Mouse (Mus musculus) hindbrain, embryonic 12.5 days (tissue): ENCODE measurements around the gene Optn. TPM values are rescaled to one million over a fixed set of nuclear protein-coding genes. Genes with fewer than 3 reads are reported as not detected.

ENCODE experiments used
- ATAC-seq: fragments of 200-750 bp; cut with Nextera tagmentation; 2 replicates; pipeline ENCODE4 v1.8.0; 2017; ENCODE audit warnings: moderate TSS enrichment; ENCODE audit not compliant: low FRiP score
- H3K27ac ChIP-seq: fragments of 300-500 bp; sonication (generic); 2 replicates; pipeline ENCODE4 v1.5.1; 2016; ENCODE audit warnings: mild to moderate bottlenecking
- H3K27me3 ChIP-seq: fragments of 300-500 bp; sonication (generic); 2 replicates; pipeline ENCODE4 v1.6.1; 2016; ENCODE audit warnings: mild to moderate bottlenecking
- H3K36me3 ChIP-seq: fragments of 300-500 bp; sonication (generic); 2 replicates; pipeline ENCODE4 v1.6.1; 2016; ENCODE audit warnings: mild to moderate bottlenecking
- H3K4me1 ChIP-seq: fragments of 300-500 bp; sonication (generic); 2 replicates; pipeline ENCODE4 v1.6.1; 2016
- H3K4me2 ChIP-seq: fragments of 300-500 bp; sonication (generic); replicated peaks from 2 replicates; pipeline ENCODE4 v1.6.1; 2016; ENCODE audit warnings: mild to moderate bottlenecking
- H3K4me3 ChIP-seq: fragments of 300-500 bp; sonication (generic); 2 replicates; pipeline ENCODE4 v1.5.1; 2016; ENCODE audit warnings: mild to moderate bottlenecking
- H3K9ac ChIP-seq: fragments of 300-500 bp; sonication (generic); 2 replicates; pipeline ENCODE4 v1.6.1; 2016; ENCODE audit warnings: mild to moderate bottlenecking, moderate library complexity
- H3K9me3 ChIP-seq: fragments of 300-500 bp; sonication (generic); replicated peaks from 2 replicates; pipeline ENCODE4 v1.6.1; 2016; ENCODE audit warnings: mild to moderate bottlenecking
- WGBS: fragments of 180-500 bp; shearing (Covaris S2); methylation state at CpG from one replicate; pipeline ENCODE4 v1.1.7; 2016; 5-methylcytosine and 5-hydroxymethylcytosine counted together
- polyA plus RNA-seq: library from polyadenylated mRNA; unstranded; fragments of >200 nt; fragmentation: Nextera tagmentation; extraction: Ambion mirVana; gene quantifications from 2 replicates; pipeline ENCODE4 v1.2.1, GENCODE M21; 2016

Optn gene
- polyA plus RNA-seq, 1 experiment from 2014 or later: 6.7 TPM

DNA sequence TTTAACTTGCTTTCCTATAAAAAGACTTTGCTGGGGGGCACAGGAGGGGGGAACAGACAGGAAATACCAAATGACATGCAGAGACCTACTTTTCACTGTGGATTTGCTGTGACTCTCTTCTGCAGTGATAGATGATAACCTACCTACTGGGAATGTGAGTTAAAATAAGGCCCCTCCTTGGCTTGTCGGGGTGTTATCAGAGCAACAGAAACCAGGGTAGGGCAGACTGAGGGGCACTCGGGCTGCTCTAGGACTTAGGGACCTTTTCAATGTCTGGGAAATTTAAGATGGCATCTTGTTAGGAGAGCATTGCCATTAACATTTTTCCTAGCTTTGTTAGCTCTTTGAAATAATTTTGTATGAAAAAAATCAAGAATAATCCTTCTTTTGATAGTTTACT is 40.6 kb downstream of the Optn start:
- H3K9ac ChIP-seq: no peak overlapping the region
- no peak for ATAC-seq
- no peaks in the 10 kb centered on the region for H3K36me3 ChIP-seq
- H3K9me3 ChIP-seq: 0 out of 2 replicates have a peak, but pooled peaks cover 3% of the 10 kb centered on the region
- no peak overlapping the region for H3K4me2 ChIP-seq
- H3K4me3 ChIP-seq: no peak overlapping the region
- no peaks in the 10 kb centered on the region for H3K27me3 ChIP-seq
- H3K27ac ChIP-seq: no peak overlapping the region
- H3K4me1 ChIP-seq: no peaks in the 10 kb centered on the region
- WGBS: 79% methylated on average over 2 of the region's 2 CpGs

DNA sequence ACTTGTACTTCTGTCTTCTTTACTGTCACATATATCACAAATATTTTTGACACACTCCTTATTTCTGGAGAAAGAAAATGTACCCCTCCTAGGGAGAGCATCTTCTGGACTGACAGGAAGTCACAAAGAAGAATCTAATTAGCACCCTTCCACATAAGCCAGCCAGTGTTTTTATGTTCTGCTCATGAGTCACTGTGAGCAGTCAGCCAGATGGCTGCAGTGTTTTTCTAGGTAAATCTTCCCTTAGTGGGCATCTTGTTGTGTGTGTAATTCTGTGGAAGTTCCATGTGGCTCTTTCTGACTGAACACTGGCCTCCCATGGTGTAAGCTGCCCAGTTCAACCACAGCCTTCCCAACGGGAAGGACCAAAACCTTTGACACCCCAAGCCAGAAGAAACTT is 44.1 kb downstream of the Optn start:
- H3K4me2 ChIP-seq: no peak overlapping the region
- H3K27ac ChIP-seq: no peak overlapping the region
- WGBS: 76% methylated on average over 1 of the region's 1 CpGs
- no peaks in the 10 kb centered on the region for H3K9me3 ChIP-seq
- no peaks in the 10 kb centered on the region for H3K4me1 ChIP-seq
- no peak overlapping the region for H3K4me3 ChIP-seq
- ATAC-seq: no peak
- H3K9ac ChIP-seq: no peak overlapping the region
- H3K27me3 ChIP-seq: no peaks in the 10 kb centered on the region
- no peaks in the 10 kb centered on the region for H3K36me3 ChIP-seq

DNA sequence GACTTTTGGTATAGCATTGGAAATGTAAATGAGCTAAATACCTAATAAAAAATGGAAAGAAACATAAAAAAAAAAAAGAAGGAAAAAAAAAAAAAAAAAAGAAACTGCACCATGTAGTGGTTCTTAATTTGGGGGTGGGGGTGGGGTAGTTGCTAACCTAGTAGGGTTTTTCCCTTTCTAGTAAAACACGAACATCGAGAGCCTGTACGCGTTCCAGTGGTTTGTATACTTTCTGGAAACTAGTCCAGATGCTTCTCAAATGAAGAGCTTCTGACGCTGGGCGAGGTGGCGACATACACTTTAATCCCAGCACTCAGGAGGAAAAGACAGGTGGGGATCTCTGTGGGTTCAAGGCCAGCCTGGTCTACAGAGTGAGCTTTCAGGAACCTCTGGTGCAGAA is 46.9 kb downstream of the Optn start:
- no peak for ATAC-seq
- 95% methylated on average over 7 of the region's 7 CpGs for WGBS
- no peak overlapping the region for H3K9ac ChIP-seq

DNA sequence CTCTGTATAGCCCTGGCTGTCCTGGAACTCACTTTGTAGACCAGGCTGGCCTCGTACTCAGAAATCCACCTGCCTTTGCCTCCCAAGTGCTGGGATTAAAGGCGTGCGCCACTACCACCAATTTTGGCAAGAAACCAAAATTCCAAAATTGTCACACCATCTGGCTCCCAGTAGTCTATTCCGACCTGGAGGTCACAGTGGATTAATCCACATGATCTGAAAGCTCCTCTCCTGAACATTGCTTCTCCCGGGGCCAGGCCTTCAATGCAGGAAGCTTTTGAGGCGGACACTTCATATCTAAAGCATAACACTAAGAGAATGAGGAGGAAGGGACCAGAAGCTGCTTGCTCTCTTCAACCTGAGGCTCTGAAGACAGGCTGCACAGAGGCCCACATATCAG is 48.3 kb downstream of the Optn start:
- Histone ChIP-seq H3K9ac (no peak overlapping the region), H3K36me3 (peaks cover 1% of the 10 kb centered on the region; the same call in 1 of the 2 replicates), H3K9me3 (no peaks in the 10 kb centered on the region)

More for the DNA sequence above, 46.9 kb downstream of the Optn start:
- Histone ChIP-seq H3K27me3 (no peaks in the 10 kb centered on the region), H3K4me2 (no peak overlapping the region), H3K27ac (no peak overlapping the region), H3K36me3 (no peaks in the 10 kb centered on the region), H3K9me3 (no peaks in the 10 kb centered on the region), H3K4me3 (no peak overlapping the region), H3K4me1 (peaks cover 3% of the 10 kb centered on the region)

DNA sequence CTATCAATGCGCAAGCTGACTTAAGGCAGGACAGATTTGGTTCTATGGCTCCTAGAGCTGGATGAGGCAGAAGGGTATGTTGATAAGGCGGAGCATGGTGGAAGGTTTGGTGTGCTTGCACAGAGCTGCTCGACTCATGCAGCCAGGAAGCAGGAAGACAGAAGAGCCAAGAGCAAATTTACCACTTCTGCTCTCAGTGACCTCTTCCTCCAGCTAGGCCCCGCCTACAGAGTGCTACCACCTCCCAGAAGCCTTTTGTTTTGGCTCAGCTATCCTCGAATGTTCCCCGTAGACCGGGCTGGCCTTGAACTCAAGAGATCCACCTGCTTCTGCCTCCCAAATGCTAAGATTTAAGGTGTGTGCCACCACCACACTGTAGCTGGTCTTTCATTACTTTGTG is 49.2 kb downstream of the Optn start:
- Histone ChIP-seq H3K4me1 (peaks cover 9% of the 10 kb centered on the region), H3K27ac (no peak overlapping the region), H3K36me3 (peaks cover 4% of the 10 kb centered on the region; the same call in 1 of the 2 replicates), H3K9ac (no peak overlapping the region), H3K9me3 (no peaks in the 10 kb centered on the region), H3K4me2 (no peak overlapping the region), H3K4me3 (no peak overlapping the region), H3K27me3 (no peaks in the 10 kb centered on the region)
- 74% methylated on average over 7 of the region's 7 CpGs for WGBS
- ATAC-seq: no peak

More for the DNA sequence above, 48.3 kb downstream of the Optn start:
- H3K4me1 ChIP-seq: peaks cover 9% of the 10 kb centered on the region
- no peak for ATAC-seq
- H3K27me3 ChIP-seq: no peaks in the 10 kb centered on the region
- WGBS: 88% methylated on average over 6 of the region's 6 CpGs
- no peak overlapping the region for H3K4me3 ChIP-seq
- no peak overlapping the region for H3K27ac ChIP-seq
- H3K4me2 ChIP-seq: no peak overlapping the region

DNA sequence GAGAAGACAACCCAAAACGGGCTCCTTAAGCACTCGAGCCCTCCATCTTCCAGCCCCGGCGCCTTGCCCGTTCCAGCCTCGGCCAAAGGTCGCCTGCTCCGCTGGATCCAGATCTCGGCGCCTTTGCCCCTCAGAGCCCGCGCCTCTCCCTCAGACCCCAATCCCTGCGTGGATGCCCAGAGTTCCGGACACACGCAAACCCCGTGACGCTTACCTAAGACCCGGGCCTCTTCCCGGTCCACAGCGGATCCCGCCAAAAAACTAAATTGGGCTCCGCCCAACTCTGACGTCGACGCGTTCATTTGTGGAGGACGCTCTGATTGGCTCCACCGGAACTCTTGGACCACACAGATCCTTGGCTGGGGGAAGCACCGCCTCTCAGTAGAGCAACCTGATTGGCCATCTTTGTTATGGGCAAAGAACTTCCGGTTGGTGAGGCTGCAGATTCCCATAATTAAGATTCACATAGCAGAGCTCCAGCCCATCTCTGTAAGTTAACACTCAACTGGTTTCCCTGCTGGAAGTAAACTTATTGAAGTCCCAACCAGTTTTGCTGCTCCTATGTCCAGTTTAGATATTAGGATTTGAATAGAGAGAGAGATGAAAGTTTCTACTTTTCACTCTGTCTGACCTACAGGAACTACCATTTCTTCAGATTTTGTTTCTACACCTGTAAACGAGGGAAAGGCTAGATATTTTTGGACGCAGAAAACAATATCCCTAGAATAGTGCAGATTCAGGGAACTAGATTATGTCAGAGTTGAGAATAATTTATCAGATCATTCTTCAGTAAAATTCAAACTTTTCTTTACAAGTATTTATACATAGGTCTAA is 51.1 kb downstream of the Optn start, which contains the start of gene Mcm10:
Gene Mcm10 (minus strand): TSS at position 301 of the 834 bp plus-strand sequence.
- Histone ChIP-seq H3K9ac (peak within 1 kb of the TSS; percentile 32; the same call in 1 of the 2 replicates), H3K4me1 (peaks cover 9% of the 10 kb centered on the region), H3K36me3 (peaks cover 9% of the 10 kb centered on the region), H3K27me3 (no peaks in the 10 kb centered on the region), H3K27ac (no peak within 1 kb of the TSS), H3K9me3 (no peaks in the 10 kb centered on the region), H3K4me2 (peak within 1 kb of the TSS; percentile 69), H3K4me3 (peak within 1 kb of the TSS; percentile 57)
- 4% methylated on average over 32 of the region's 32 CpGs for WGBS
- ATAC-seq: peak; percentile 100

DNA sequence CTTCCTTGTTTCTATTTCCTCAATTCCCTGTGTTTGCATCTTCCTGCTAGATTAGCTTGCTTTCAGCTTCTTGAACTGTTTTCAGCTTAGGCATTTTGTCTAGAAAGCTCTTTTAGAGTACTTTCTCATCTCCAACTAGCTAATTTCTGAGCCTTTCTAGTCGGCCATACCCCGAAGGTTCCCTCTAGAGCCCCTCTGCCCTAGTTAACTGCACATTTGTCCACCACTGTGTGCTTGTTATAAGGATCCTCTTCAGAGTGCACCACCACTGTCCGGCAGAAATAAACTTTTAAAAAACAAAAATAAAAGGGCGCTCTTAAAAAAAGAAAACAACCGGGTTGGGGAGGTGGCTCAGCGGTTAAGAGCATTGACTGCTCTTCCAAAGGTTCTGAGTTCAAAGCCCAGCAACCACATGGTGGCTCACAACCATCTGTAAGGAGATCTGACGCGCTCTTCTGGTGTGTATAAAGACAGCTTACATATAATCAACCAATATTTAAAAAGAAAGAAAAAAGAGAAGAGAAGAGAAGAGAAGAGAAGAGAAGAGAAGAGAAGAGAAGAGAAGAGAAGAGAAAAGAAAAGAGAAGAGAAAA is 51.9 kb downstream of the Optn start:
- H3K27ac ChIP-seq: no peak overlapping the region
- 16% methylated on average over 8 of the region's 8 CpGs for WGBS
- H3K9me3 ChIP-seq: no peaks in the 10 kb centered on the region
- peak overlapping the region; percentile 57 for H3K4me3 ChIP-seq
- H3K4me1 ChIP-seq: peaks cover 9% of the 10 kb centered on the region
- H3K9ac ChIP-seq: no peak overlapping the region
- H3K36me3 ChIP-seq: peaks cover 11% of the 10 kb centered on the region
- no peaks in the 10 kb centered on the region for H3K27me3 ChIP-seq
- no peak for ATAC-seq
- H3K4me2 ChIP-seq: peak overlapping the region; percentile 69

DNA sequence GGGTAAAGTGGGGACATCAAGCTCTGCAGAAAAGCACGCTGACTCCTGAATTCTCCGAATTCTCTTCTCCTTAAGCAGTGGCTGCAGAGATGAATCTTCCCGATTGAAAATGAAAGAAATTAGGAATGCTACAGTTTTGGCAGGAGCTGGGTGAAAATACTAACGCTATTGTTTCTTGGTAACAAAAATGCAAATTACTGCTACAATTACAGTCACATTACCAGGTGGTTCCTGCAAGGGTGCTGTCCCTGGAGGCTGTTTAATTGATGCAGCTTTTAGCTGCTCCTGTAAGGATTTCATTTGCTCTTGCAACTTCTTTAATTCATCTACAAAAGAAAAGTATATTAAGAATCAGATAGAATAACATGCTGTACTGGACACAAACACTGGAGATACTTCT is 56.7 kb downstream of the Optn start:
- WGBS: 92% methylated on average over 4 of the region's 4 CpGs
- ATAC-seq: no peak
- Histone ChIP-seq H3K9me3 (no peaks in the 10 kb centered on the region), H3K4me1 (peaks cover 8% of the 10 kb centered on the region), H3K27ac (no peak overlapping the region), H3K4me2 (no peak overlapping the region), H3K36me3 (peaks cover 35% of the 10 kb centered on the region), H3K27me3 (no peaks in the 10 kb centered on the region), H3K4me3 (no peak overlapping the region), H3K9ac (no peak overlapping the region)

DNA sequence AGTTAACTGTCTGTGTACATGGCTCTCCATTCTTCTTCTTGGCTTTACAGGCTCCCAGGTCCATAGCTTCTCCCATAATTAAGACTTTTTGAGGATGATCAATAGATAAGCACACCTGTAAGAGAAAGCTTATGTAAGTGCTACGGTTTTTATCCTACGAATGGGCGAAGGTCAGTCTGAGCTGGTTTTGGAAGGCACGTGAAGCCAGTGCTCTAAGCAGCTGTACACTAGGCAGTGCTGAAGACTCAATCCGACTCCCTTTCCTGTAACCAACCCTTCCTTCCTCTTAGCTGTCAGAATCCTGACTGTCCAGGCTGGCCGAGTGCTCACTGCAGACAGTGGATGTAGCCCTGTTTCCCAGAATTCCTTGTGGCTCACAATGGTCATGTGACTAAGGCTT is 62.6 kb downstream of the Optn start:
- peaks cover 44% of the 10 kb centered on the region for H3K36me3 ChIP-seq
- 93% methylated on average over 6 of the region's 6 CpGs for WGBS

DNA sequence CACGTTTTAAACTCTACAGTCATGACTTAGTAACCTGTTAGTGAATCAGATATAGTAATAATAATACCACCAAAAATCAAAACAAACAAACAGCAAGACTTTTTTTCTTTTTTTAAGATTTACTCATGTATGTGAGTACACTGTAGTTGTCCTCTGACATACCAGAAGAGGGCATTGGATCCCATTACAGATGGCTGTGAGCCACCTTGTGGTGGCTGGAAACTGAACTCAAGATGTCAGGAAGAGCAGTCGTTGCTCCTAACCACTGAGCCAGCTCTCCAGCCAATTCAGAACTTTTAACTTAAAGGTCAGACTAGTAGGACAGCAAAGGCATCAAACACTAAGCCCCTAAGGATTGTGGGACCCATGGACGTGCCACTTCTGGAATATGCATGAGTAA is 64.9 kb downstream of the Optn start:
- Histone ChIP-seq H3K9ac (no peak overlapping the region), H3K4me2 (no peak overlapping the region), H3K27me3 (no peaks in the 10 kb centered on the region), H3K27ac (no peak overlapping the region), H3K9me3 (no peaks in the 10 kb centered on the region), H3K4me1 (no peaks in the 10 kb centered on the region), H3K36me3 (peaks cover 43% of the 10 kb centered on the region), H3K4me3 (no peak overlapping the region)
- ATAC-seq: no peak
- WGBS: 78% methylated on average over 3 of the region's 3 CpGs

More for the DNA sequence above, 62.6 kb downstream of the Optn start:
- Histone ChIP-seq H3K9me3 (no peaks in the 10 kb centered on the region), H3K4me3 (no peak overlapping the region), H3K9ac (no peak overlapping the region), H3K27ac (no peak overlapping the region), H3K4me1 (no peaks in the 10 kb centered on the region), H3K4me2 (no peak overlapping the region), H3K27me3 (no peaks in the 10 kb centered on the region)
- ATAC-seq: no peak

DNA sequence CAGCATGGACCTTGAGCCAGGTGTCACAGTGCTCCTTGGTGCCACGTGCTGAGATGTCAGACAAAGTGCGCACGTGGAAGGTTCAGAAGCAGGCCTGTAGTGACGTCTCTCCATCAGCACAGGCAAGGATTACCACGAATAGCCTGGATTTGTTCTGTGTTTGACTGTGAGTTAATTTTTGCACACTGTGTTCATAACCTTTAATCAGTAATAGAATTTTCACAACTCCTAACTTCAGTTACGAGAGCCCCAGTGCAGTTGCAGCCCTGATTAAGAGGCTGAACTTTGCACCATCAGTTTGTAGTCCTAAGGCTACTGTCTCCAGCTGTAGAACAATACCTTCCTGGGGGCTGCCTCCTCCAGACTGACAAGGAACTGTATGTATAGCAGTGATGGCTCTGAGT is 67.4 kb downstream of the Optn start:
- Histone ChIP-seq H3K9ac (no peak overlapping the region), H3K4me1 (no peaks in the 10 kb centered on the region), H3K4me2 (no peak overlapping the region), H3K4me3 (no peak overlapping the region), H3K36me3 (peaks cover 42% of the 10 kb centered on the region), H3K27me3 (no peaks in the 10 kb centered on the region), H3K9me3 (no peaks in the 10 kb centered on the region), H3K27ac (no peak overlapping the region)
- no peak for ATAC-seq
- 93% methylated on average over 6 of the region's 6 CpGs for WGBS

DNA sequence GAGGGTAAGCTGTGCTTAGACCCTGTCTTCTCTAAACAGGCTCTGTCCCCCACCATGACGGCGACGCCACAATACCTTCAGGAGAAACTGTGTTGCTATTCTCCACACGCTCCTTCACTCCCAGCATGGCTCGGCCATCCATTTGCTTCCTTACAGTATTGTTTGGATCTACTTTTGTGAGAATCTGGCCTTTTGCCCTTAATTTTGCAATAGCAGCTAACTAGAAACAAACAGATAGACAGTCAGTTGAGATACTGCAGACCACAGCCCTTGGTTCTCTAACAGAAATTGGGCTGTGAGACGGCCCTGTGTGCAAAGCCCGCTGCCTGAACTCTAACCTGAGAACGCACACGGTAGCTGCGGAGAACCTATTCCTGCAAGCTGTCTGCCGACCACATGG is 68.2 kb downstream of the Optn start:
- Histone ChIP-seq H3K9ac (no peak overlapping the region), H3K4me2 (no peak overlapping the region), H3K4me3 (no peak overlapping the region), H3K27me3 (no peaks in the 10 kb centered on the region), H3K9me3 (no peaks in the 10 kb centered on the region), H3K4me1 (no peaks in the 10 kb centered on the region), H3K27ac (no peak overlapping the region), H3K36me3 (peaks cover 42% of the 10 kb centered on the region)
- no peak for ATAC-seq
- WGBS: 93% methylated on average over 11 of the region's 11 CpGs
